Mouse (Mus musculus) T-helper 1 cell (primary cell): ENCODE data around the gene Rs1.

Experiments used
- in situ Hi-C: fragments of 300-600 bp; cut with MboI, MseI; formaldehyde crosslinking; loops from one replicate; pipeline ENCODE4 v1.15.1; 2025; ENCODE audit warnings: high pct_unique_total_duplicates

Rs1 gene

DNA sequence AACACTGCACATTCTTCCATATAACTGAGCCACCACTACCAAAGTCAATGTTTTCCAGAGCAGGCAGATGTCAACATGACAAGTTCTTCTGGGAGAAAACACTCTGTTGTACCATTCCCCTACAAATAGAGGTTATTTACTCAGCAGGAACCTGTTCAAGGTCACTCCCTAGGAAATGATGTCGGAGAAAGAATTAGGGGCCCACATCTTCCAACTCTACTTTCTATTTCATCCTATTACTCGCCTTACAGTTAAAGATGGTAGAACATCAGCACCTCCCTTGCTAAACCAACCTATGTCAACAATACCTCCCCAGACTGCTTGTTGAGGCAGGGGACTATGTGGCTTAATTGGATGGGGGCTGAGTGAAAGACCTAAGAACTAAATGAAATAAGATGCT, at the start of gene Rs1:
Gene Rs1 (plus strand): TSS at position 301 of the 400 bp plus-strand sequence.
- in situ Hi-C loops: loop anchor here (10.0 kb wide), 2 partner anchors 227 to 1723 kb away; partner anchors contain the start of gene Cdkl5

DNA sequence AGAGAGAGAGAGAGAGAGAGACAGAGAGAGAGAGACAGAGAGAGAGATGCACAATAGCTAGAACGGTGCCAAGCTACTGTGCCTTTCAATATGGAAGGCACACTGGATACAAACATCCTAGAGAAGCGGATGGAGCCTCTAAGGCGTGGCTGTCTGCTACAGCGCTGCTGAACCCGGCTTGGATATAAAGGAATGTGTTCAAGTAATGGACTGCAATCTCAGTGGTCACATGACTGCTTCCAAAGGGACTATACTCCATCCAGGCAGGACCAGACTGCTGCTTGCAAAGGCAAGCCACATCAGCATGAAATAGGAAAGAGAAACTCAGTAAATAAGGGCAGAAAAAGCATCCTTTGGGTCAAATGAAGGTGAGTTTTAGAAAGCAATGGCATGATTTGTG, 32.2 kb upstream of the Rs1 start, which contains the start of gene Ppef1:
Gene Ppef1 (minus strand): TSS at position 116 of the 400 bp plus-strand sequence.
- in situ Hi-C loops: no loop called here

DNA sequence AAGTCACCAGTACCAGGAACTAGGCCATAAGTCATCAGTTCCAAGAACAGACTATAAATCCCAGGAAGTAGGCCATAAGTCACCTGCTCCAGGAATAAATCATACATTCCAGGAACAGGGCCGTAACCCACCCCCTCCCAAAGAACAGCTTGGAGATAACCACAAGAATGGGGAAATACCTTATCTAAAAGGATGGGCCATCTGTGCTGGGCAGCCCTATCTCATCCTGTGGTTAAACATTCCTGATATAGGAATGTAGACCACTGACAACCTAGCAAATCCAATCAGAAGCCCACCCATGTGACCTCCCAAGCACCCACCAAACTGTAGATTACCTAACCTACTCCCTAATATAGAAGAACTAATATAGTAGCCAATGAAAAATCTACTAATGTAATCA, 22.4 kb upstream of the Rs1 start:
- in situ Hi-C loops: no loop called here

GRCm38 (mm10) chrX:160748653-160749052, 19.2 kb upstream of the Rs1 start:
- in situ Hi-C loops: no loop called here

DNA sequence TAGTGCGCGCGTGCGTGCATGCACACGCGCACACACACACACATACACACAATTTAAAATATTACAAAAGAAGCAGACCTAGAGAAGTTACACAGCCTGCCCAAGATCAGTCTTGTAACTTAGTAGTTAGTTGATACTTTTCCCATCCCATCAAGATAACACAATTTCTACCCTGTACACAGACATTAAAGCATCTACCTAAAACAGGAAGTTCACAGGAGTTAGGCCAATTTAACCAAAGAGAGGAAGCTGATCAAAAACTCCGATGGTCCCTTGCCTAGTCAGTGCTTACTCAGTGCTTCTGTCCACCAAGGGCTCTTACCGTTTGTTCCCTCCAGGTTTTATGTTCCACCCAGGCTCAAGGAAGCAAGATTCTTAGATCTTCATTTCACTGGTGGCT, 17.0 kb upstream of the Rs1 start:
- in situ Hi-C loops: loop anchor here (10.0 kb wide), 1 partner anchor 1146 kb away; no protein-coding TSS in a partner anchor

DNA sequence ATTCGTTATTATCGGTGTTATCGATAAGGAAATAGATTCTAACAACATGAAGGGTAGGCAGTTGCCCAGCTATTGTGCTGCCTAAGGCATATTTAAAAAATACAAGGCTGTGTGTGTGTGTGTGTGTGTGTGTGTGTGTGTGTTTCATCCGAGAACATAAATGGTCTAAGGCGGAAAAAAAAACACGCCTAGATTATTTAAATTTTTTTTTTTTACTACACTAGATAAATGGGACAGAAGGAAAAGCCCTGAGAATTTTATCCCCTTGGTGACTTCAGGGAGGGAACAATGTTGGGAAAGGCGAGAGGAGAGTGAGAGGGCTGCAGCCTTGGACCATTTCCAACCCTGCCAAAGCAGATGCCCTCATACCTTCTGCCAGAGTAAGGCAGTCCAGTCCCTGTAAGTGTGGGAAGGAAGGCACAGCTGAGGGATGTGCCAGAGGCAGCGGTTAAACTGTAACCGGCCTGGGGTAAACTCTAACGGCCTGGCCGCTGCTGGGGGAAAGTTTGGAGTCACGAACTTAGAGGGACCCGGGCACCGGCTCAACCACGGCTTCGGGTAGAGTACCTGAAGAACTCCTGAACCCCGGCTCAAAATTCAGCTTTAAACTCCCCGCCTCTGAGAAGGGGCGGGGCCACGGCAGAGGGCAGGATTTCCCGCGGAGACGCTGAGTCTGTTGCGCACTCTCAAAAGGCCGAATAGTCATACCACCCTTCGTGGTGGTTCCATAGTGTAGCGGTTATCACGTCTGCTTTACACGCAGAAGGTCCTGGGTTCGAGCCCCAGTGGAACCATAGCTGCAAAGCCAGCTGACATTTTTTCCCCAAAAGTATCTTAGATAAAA, 2.2 kb upstream of the Rs1 start:
- in situ Hi-C loops: loop anchor here (10.0 kb wide), 2 partner anchors 229 to 1721 kb away; partner anchors contain the start of gene Cdkl5

GRCm38 (mm10) chrX:160766233-160766616, 1.6 kb upstream of the Rs1 start:
- in situ Hi-C loops: loop anchor here (10.0 kb wide), 2 partner anchors 229 to 1721 kb away; partner anchors contain the start of gene Cdkl5

- in situ Hi-C loops: loop anchor here (10.0 kb wide), 2 partner anchors 225 to 1725 kb away; partner anchors contain the start of gene Cdkl5
These were observed 1.8 kb downstream of the Rs1 start for GRCm38 (mm10) chrX:160769622-160770021.

DNA sequence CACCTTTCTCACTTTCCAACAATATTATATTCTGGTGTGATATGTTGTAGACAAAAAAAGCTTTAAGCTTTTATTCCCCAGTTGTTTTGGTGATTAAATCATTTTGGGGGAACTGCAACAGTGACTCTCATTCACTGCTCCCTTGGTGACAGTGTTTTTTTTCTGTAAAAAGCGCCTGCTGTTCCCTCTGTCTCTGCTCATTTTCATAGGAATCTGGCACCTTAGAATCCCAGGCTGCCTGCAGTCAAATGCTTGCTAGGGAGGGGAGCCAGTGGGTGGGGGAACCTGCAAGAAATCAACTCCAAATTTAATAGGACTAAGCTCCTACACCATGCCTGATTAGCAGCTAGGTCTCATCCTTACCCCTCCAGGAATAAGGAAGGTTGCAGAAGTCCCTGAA, 5.2 kb downstream of the Rs1 start:
- in situ Hi-C loops: no loop called here

DNA sequence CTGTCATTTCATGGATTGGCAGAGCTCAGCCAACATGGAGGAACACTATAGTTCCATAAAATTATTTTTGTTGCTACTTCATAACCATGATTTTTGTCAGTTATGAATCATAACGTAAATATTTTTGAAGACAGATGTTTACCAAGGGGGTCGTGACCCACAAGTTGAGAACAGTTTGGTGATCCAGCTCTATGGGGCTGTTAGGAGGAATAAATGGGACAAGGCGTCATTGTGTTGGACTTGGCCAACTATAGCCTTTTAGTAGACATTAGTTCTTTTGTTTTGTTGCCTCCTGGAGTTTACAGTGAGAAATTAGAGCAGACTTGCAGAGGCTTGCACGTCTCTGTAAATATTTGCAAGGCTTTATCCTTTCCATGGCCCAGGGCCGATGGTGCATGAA, 14.5 kb downstream of the Rs1 start:
- in situ Hi-C loops: no loop called here

DNA sequence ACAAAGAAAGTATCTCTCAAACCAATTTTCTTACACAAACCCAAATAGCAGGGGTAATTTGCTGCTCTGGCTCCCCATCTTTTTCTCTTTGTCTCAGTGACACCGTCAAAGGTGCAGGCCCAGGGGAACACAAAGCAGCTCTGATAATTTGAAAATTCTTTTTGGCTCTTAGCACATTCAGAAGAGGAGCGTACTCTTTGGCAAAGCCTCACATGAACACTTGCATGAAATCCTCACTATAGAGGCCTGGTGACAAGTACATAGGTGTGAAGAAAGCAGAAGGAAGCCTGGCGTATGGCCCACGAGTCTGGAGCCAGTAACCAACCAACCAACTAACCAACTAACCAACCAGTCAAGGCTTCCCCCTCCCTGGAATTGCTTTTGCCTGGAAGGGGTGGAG, 27.1 kb downstream of the Rs1 start:
- in situ Hi-C loops: no loop called here

- in situ Hi-C loops: no loop called here
These were observed 36.8 kb downstream of the Rs1 start for GRCm38 (mm10) chrX:160804409-160805150.

- in situ Hi-C loops: no loop called here
These were observed 40.4 kb downstream of the Rs1 start for GRCm38 (mm10) chrX:160808226-160808625.
